Mouse (Mus musculus) cerebellum, adult 8-10 months (tissue): ENCODE data around the gene Slc16a4.
A peak's percentile ranks its signal among the peaks of the same experiment; 100 is the strongest.
"Not testable (repeated sequence)": the region's sequence is repeated elsewhere in the genome, so short reads cannot be mapped to it uniquely, and the experiment has no call there.

ENCODE experiments used
- DNase-seq: peaks from one replicate; pipeline ENCODE4 v3.0.0; 2022

The Slc16a4 gene

DNA sequence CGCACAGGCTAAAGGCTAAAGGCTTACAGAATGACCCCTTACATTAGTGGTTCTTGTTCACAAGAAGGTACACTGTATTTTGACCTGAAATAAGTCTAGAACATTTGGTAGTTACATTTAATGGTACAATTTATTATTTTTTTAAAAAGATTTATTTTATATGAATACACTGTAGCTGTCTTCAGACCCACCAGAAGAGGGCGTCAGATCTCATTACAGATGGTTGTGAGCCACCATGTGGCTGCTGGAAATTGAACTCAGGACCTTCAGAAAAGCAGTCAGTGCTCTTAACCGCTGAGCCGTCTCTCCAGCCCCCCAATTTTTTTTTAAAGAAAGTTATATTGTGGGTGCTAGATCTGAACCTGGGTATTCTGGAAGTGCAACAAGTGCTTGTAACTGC lies 5.9 kb downstream of the Slc16a4 start:
- not testable (repeated sequence) for DNase-seq

DNA sequence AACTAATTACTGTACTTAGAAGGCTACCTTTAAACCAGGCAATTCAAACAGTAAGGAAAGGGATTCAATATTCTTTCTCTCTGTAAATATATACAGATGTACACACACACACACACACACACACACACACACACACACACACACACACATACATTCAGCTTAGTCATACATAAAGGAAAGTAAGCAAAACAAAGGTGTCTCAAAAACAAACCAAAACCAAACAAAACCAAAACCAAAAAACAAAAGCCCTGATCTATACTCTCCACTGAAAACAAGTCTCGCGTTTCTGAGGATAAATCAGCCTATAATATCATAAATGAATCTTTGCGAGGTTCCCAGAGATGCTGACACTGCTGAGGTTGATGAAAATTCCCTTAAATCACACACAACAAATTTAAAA lies 26.3 kb downstream of the Slc16a4 start:
- no peak for DNase-seq

DNA sequence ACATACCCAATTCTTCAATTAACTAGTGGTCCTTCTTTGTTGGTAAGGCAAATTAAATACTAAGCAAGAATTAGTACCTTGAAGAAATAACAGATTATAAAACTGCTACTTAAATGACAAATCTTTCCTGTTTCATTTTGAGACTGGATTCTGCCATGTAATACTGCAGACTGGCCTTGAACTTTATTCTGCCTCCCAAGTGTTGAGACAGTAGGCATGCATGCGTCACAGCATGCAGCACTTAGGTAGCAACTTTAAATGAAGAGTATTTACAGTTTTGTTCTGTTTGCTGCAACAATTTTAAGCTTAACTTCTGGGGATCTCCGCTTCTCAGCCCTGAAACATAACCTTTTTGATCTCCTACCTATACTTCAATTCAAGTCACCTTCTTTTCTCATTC lies 30.1 kb downstream of the Slc16a4 start:
- no peak for DNase-seq

DNA sequence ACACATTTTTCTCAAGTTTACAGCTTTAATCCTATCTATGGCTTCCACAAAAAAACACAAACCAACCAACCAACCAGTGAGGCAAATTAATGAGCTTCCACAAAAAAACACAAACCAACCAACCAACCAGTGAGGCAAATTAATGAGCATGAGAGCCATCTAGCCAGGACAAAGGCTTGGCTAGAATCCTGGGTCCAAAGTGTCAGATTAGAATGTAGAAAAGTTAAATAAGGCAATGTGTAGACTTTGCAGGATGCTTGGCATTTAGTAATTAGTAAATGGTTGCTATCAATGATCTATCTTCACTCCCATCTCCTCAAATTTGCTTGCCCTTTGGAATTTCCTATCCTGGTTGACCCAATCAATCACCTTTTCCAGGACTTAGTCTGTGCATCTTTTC lies 30.7 kb downstream of the Slc16a4 start:
- DNase-seq, result no peak

DNA sequence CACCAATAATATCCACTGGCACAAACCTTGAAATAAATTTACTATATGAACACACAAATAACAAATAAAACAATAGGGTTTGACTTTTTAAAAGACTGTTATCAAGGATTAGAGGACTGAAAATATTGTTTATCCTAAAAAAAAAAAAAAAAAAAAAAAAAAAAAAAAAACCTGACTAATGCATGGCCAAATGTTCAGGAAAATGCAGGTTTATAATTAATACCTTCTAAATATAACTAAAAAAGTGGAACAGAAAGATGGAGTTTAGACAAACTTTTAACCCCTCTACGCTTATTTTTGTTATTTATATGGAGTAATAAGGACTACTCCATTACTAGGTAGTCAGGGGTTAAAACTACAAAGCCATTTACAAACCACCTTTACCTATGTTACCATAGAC lies 35.4 kb downstream of the Slc16a4 start:
- DNase-seq, result no peak

DNA sequence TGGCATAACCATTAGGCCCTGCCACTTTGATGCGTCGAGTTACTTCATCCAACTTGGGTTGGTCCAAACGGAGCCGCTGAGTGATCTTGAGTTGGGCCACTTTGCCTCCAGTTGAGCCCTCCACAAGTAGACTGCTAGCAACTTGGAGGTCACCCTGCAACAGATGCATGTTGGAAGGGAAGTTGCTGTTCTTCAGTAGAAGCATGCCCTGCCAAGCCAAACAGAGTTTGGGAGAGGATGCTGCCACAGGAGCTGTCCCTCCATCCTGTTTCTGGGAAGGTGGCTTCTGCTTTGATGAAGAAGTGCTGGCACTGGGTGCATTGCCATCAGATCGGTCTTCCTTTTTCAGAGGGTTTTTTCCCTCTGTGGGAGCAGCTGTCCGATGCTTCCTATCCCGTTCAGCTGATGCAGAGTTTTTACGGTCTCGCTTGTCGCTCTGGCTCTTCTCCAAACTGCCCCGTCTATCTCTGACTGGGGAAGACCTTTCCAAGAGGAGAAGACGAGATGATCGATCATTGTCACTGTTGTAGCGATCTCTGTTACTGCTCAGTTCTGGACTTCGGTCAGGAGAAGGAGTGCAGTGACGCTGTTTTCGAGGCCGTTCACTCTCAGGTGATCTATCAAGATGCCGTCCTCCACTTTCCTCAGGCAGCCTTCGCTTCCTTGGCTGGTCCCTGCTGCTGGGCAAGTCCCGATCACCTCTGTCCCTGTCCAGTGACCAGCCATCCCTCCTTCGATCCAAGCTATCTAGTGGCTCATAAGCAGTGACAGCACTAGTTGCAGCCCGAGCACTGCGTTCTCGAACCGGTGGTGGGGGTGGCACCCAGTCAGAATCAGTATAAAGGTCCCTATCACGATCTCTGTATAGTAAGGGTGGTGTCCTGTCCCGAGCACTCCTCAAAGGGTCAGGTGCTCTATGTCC lies 39.7 kb downstream of the Slc16a4 start:
- peak; percentile 20 for DNase-seq

DNA sequence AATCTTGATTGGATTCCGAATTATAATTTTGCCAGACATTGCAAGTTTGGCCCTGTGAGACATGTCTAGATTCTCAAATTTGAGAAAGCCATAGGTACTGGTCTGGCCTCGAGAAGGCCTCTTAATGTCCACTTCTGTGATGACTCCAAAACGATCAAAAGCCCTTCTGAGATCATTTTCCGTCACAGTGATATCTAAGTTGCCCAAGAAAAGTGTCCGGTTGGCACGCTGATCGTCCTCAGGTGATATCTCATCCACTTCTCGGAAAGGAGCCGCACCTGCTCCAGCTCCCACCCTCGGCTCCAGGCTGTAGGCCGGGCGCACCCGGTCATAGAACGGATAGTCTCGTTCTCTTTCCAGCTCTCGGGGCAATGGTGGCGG lies 40.7 kb downstream of the Slc16a4 start:
- DNase-seq, result no peak

DNA sequence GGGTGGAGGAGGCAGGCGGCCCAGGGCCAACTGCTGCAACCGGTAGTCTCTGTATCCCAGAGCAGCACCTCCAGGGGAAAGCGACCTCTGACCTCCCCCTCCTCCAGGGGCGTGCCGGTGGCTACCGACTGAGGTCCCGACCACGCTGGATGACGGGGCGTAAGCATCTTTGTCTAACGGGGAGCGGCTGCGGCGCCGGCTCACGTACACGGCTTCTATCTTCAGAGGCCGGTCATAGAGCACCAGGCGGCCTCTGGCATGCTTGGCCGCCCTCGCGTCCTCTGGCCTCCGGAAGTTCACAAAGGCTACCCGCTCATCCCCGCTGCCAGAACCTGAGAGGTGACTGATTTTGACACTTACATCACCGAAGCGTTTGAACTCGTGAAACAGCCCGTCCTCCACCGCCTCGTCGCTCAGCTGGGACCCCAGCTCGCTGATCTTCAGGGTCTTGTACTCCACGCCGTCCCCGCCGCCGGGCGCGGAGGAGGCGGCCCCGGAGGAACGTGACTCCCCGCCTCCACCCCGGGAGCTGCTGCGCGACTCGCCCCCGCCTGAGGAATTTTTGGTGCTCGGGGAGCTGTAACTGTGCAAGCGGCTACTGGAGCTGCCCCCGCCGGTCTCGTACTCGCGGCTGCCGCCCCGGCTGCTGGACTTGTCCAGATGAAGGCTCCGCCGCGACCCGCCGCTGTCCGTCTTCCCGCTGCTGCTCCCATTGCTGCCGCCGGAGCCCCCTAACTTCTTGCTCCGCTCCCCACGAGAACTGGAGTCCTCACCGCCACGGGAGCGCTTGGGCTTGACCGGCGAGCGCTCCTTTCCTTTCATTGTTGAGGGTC lies 41.3 kb downstream of the Slc16a4 start:
- no peak for DNase-seq

DNA sequence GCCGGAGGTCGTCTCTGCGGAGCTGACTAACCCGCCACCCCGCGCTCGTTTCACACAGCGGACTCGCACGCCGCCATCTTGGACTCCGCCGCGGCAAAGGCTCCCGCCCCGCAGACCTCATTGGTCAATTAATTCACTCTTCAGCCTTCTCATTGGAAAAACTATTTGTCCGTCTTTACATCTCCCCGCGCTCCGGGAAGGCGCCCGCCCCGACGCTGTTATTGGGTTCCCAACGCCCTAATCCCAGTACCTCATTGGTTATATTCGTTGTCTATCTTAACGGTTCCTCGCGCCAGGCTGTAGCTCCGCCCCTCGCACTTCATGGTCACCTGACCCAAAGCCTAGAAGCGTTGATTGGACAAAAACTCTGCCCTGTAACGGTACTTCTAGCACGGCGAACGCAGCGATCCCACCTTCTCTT lies 41.9 kb downstream of the Slc16a4 start:
- DNase-seq, result peak; percentile 95

DNA sequence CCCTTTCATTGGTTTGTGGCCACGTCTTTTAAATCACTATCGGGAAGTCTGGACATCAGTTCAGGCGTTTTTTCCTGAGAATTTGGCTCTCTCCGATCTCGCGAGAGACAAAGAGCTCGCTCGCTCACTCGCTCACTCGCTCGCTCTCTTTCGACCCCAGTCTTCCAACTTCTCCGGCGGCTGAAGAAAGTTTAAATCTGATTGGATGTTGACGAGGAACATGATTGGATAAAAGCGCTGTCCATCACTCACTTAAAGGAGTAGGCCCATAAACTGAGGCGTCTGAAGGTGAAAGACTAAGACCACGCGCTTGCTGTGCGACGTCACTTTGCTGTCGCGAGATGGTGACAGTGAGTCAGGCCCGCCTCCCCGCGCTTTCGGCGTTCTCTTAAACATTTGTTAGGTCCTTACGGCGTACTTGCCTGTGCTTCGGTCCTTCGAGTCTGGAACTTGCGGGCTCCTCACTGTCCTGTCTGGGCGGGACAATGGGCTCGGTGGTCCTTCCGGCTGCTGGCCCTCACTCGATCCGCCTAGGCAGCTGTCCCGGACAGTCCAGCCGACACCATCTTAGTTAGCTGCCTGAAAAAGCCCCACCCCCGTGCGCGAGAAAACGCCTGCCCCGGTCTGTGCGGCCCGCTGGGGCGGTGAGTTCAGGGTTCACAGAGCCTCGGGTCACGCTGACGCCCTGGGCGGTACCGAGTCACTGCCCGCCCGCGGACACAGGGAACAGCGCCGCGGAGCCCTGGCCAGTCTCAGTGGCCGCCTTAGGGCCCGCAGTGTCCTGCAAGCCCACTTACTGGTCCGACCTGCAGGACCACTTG lies 42.6 kb downstream of the Slc16a4 start, which contains the start of gene Rbm15:
Rbm15 (minus strand) TSS at position 293 of the 821 bp plus-strand sequence.
- DNase-seq, result peak; percentile 97

DNA sequence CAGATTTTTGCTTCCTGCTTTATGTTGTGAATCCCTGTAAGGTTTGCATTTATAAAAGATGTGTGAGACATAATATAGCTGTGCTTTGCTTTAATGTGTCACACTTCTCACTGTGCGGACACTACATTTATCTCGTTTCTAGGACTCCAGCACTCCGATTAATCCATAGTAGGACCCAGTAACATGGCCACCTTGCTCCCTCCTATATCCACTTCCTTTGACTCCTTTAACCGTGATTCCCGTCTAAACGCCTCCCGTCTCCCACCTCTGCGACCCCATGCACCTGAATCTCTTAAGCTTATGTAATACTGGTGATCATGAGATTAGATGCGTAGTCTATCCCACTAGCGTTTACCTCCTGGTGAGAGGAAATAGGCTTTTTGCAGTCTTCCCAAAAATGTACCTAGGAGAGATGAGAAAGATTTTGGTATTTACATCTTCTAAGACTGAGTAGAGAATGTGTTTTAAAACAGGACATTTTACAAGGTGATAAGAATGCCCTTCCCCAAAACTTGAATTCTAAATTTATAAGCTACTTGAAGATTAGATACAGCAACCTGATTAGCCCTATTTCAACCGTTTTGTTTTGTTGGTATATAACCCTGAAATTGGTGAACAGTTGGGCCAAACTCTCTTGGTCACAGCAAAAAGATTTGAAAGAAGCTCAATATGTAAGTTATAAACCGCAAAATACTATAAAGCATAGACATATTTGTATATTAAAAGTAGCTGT lies 43.3 kb downstream of the Slc16a4 start:
- no peak for DNase-seq

DNA sequence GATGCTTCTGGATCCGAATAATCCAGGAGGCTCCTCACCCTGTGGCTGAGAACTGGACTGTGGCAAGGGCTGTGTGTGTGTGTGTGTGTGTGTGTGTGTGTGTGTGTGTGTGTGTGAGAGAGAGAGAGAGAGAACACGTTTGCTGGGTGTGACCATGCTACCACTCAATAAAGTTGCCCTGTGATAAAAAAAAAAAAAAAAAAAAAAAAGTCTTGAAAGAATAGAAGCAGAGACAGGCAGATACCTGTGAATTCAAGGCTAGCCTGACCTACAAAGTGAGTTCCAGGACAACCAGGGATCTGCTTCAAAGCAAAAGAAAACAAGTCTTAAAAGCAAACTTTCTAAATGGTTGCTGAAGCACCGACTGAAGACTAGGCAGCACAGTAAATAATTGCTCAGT lies 52.9 kb downstream of the Slc16a4 start:
- DNase-seq, result no peak

DNA sequence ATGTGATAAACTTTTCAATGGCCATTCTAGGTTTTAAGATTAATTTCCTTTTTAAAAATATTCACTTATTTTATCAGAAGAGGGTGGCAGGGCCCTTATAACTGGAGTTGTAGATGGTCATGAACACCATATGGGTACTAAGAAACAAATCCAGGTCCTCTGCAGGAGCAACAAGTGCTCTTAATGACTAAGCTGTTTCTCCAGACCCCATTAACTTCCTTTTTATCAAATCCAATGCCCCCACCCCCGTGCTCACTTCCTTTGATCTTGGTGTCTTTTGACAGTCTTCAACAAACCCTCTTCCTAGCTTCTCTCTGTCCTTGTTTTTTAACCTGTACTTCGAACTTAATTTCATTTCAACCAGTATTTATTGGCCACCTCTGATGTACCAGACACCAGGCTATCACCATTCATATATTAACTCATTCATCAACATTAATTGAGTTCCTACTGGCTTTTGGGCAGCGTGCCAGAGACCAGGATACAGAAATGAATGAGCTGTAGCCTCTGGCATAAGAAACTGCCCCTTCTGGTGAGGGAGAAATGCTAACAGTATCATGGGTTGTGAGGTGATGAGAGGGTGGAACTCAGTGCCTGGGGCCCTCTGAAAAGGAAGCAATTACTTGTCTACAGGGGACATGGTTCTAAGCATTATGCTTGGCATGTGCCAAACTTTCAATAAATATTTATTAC lies 54.1 kb downstream of the Slc16a4 start:
- DNase-seq, result no peak

DNA sequence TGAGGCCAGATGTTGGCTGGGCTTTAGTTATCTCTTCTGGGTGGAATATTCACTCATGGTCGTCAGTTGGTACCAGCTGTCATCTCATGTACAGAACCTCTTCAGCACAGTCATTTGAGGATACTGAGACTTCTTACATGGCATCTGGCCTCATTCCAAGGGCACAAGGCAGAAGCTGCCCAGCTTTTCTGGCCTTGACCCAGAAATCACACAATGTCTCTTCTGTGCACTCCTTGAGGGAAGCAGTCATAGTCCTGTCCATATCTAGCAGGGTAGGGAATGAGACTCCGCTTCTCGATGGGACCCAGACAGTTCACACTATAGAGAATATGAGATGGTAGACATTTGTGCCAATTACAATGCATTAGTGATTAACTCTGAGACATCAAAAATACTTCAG lies 58.0 kb downstream of the Slc16a4 start:
- no peak for DNase-seq

DNA sequence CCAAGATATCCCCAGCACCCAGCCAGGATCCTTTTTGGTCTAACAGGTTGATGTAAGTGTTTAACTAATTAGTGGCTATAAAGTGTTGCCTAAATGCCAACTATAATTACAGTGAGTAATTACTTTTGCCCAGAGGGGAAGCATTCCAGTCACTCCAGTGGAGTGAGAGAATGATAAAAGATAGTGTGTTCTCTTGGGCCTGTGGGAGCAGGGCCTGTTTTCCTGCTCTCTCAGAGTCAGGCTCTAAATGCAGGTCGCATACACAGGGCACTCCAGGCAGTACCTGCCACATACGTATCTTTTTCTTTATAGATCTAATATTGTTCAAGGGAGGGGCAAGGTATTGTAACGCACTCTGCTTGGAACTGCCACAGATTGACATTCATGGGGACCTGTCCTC lies 60.7 kb downstream of the Slc16a4 start:
- no peak for DNase-seq

DNA sequence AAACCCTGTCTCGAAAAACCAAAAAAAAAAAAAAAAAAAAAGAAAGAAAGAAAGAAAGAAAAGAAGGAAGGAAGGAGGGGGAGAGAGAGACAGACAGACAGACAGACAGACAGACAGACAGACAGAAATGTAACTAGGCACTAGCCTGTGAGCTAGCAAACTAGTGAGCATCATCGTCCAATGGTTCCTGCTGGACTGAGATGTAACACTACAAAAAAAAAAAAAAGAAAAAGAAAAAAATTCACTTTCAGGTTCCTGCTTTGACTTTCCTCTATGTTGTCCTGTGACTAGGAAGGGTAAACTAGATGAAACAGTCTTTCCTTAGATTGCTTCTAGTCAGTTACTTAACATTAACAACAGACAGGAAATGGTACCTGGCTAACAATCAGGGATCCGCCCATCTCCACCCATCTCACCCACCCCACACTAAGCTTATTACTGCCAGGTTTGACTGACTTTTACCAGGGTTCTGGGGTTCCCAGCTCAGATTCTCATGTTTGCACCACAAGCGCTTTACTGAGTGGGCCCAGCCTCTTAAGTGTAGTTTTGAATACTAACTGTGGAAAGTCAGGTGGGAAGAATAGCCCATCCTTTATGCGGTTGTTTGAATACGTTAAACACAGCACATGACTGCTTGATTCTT lies 64.7 kb downstream of the Slc16a4 start:
- DNase-seq, result no peak

DNA sequence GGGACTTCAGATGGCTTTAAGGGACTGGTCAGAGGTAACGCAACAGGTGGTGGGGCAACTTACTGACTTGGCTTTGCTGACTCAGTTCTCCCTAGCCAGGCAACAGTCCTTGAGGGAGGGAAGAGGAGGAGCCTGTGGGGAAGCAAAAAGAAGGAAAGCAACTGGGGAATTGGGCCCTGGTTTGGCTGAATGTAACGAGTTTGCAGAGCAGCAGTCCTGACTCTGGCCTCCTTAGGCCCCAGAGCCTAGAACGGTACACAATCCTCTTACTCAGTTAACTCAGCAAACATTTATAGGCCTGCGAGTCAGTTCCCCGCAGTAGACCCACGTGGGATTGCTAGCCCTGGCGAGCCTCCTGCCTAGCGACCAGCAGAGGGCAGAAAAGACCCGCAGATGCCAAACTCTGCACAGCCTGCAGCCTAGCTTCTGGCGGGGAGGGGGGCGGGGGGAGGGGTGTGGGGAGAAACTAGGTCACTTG lies 66.0 kb downstream of the Slc16a4 start:
- DNase-seq, result peak; percentile 84

DNA sequence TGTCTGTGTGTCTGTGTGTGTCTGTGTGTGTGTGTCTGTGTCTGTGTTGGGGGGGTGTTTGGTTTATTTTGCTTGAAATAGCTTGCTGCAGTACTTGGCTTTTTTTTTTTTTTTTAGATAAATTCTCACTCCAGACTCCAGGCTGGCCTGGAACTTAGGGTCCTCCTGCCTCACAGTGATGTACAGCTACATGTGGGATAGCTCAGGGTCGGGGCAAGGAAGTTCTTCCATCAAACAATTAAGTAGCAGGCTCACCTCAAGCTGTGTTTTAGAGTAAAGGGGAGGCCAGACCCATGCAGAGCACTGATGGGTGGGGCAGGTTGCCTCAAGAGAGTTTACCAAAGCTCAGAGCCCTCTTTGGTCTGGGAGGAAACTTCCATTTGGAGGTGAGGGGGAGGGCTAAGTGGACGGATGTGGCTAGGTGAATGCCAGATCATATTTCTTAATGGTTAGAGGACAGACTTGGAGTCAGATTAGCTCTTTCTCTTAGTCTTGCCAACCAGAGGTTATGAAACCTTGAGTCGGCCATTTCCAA lies 66.7 kb downstream of the Slc16a4 start:
- no peak for DNase-seq

DNA sequence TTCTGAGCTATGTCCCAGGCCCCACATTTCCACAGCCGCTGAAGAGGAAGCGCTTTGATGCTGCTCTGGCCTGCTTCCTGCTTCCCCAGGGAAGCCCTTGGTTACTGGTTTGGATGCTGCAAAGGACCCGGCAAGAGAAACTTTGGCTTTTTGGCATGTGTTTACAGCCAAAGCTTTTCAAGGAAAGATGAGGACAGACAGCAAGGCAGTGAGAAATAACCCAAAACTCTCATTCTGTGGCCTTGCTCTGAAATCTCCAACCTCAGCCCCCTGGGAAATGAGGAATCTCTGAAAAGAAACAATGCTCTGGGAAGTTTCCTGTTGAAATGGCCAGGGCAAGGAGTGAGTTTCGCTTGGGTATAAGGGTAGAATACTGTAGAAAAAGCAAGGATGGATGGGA lies 69.3 kb downstream of the Slc16a4 start:
- no peak for DNase-seq
